Mouse (Mus musculus) mature B cell (primary cell): Measurements from ENCODE around the gene Gypa.

Experiments
- in situ Hi-C: fragments of 300-500 bp; cut with MboI; formaldehyde crosslinking; loops from 2 replicates; pipeline ENCODE4 v1.14.3; 2019

Gypa gene

GRCm38 (mm10) chr8:80493523-80494345 is at the start of gene Gypa:
TSS of gene Gypa (plus strand) at chr8:80493781.
- in situ Hi-C loops: loop anchor here (25.0 kb wide), 1 partner anchor 194 kb away; no protein-coding TSS in a partner anchor

- in situ Hi-C loops: no loop called here
These were observed 49.0 kb upstream of the Gypa start for GRCm38 (mm10) chr8:80444534-80445072.

- in situ Hi-C loops: no loop called here
These were observed 46.4 kb upstream of the Gypa start for GRCm38 (mm10) chr8:80447217-80447616.

GRCm38 (mm10) chr8:80451938-80452690 is 41.5 kb upstream of the Gypa start:
- in situ Hi-C loops: no loop called here

- in situ Hi-C loops: no loop called here
These were observed 30.1 kb upstream of the Gypa start for GRCm38 (mm10) chr8:80463450-80463917.

- in situ Hi-C loops: loop anchor here (25.0 kb wide), 1 partner anchor 212 kb away; no protein-coding TSS in a partner anchor
These were observed 18.6 kb upstream of the Gypa start for GRCm38 (mm10) chr8:80474971-80475370.

- in situ Hi-C loops: loop anchor here (25.0 kb wide), 1 partner anchor 209 kb away; no protein-coding TSS in a partner anchor
These were observed 15.4 kb upstream of the Gypa start for GRCm38 (mm10) chr8:80478156-80478555.

GRCm38 (mm10) chr8:80479129-80479528 is 14.5 kb upstream of the Gypa start:
- in situ Hi-C loops: loop anchor here (25.0 kb wide), 1 partner anchor 208 kb away; no protein-coding TSS in a partner anchor

GRCm38 (mm10) chr8:80482173-80482572 is 11.4 kb upstream of the Gypa start:
- in situ Hi-C loops: loop anchor here (10.0 to 25.0 kb wide), 2 partner anchors 205 to 747 kb away; no protein-coding TSS in a partner anchor

GRCm38 (mm10) chr8:80482822-80483774 is 10.5 kb upstream of the Gypa start:
- in situ Hi-C loops: loop anchor here (10.0 to 25.0 kb wide), 2 partner anchors 204 to 748 kb away; no protein-coding TSS in a partner anchor

GRCm38 (mm10) chr8:80491562-80491961 is 2.0 kb upstream of the Gypa start:
- in situ Hi-C loops: loop anchor here (25.0 kb wide), 1 partner anchor 196 kb away; no protein-coding TSS in a partner anchor

- in situ Hi-C loops: loop anchor here (25.0 kb wide), 1 partner anchor 194 kb away; no protein-coding TSS in a partner anchor
These were observed 567 bp upstream of the Gypa start for GRCm38 (mm10) chr8:80492987-80493441.

- in situ Hi-C loops: loop anchor here (25.0 kb wide), 1 partner anchor 193 kb away; no protein-coding TSS in a partner anchor
These were observed 722 bp downstream of the Gypa start for GRCm38 (mm10) chr8:80494346-80494660.

GRCm38 (mm10) chr8:80494819-80495218 is 1.2 kb downstream of the Gypa start:
- in situ Hi-C loops: loop anchor here (25.0 kb wide), 1 partner anchor 192 kb away; no protein-coding TSS in a partner anchor

- in situ Hi-C loops: loop anchor here (25.0 kb wide), 1 partner anchor 192 kb away; no protein-coding TSS in a partner anchor
These were observed 1.9 kb downstream of the Gypa start for GRCm38 (mm10) chr8:80495527-80495926.

GRCm38 (mm10) chr8:80497323-80497722 is 3.7 kb downstream of the Gypa start:
- in situ Hi-C loops: loop anchor here (25.0 kb wide), 1 partner anchor 190 kb away; no protein-coding TSS in a partner anchor

GRCm38 (mm10) chr8:80500244-80500643 is 6.7 kb downstream of the Gypa start:
- in situ Hi-C loops: no loop called here

- in situ Hi-C loops: no loop called here
These were observed 7.2 kb downstream of the Gypa start for GRCm38 (mm10) chr8:80500773-80501172.

- in situ Hi-C loops: no loop called here
These were observed 7.7 kb downstream of the Gypa start for GRCm38 (mm10) chr8:80501283-80501682.
